20 mouse cellular contexts compared by ENCODE assay signal in the genomic region with DNA sequence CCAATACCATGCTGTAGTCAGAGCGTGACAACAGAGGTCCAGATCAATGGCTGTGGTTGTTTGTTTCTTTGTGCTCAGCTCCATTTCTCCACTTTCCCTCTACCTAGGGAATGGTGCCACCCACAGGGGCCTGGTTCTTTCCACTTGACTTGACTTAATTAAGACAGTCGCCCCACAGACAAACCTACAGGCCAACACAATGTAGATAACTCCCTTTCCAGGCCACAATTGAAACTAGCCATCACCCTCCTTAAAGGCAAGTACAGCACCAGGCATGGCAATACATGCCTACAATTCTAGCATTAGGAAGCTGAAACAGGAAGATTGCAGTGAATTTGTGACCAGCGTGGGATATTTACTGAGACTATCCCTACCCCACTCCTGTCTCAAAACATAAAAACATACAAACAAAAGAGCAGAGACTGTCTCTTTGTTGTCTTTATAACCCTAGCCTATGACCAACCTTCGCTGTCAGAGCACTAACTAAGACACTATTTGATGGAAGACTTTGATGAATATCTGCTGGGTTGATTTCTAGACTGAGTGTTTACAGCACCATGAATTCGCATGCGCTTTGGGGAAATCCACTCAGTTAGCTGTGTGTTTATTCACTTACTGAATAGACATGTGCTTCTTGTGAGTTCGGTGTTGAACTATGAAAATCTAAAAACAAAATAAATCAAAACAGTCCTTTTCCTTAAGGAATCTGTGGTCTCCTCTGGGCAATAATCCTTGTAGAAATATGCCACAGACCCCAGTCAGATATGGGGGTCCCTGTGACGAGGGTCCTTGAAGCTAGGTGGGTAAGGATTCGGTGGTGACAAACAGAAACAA.
DNase-seq lines count a peak whose midpoint lies in the region; ATAC-seq lines count a peak whose summit lies in the region.
"Had no signal": no experiment of that assay in that cellular context is flagged by ENCODE, and none has a peak within 500 bp of the region (broad histone marks: within the 10 kb centered on the region; RNA-seq: fewer than 3 reads in every experiment).

No protein-coding gene starts in this region.

- no peak overlapping the region for H3K4me2 ChIP-seq in midbrain, embryonic 11.5 days

- H3K9ac ChIP-seq in midbrain, embryonic 11.5 days (ENCODE audit: low read length) = no peak overlapping the region

- no peaks in the 10 kb centered on the region for H3K4me1 ChIP-seq in midbrain, embryonic 11.5 days (ENCODE audit: control insufficient read depth, insufficient read depth, low read length)
- peaks cover 6% of the 10 kb centered on the region for H3K4me1 ChIP-seq in midbrain, embryonic 10.5 days

- peak; percentile 56 for DNase-seq in midbrain, embryonic 11.5 days (ENCODE audit: low spot score, missing footprints)
- DNase-seq in midbrain, embryonic 10.5 days (ENCODE audit: low spot score) = no peak
- peak; percentile 93 for DNase-seq in 3T3-L1 (ENCODE audit: low read depth, low spot score)
- no peak for DNase-seq in right cerebral cortex, adult 18-20 months
- DNase-seq: adrenal gland, adult 2 months; adrenal gland, adult 8-10 months; adrenal gland, postnatal 10 days; adrenal gland, postnatal 14 days; adrenal gland, postnatal 25 days; adrenal gland, postnatal 36 days; B cell, adult 2 months; cerebellum, adult 11 months; cerebellum, adult 11-12 months; cerebellum, adult 18-20 months; cerebellum, adult 2 months had no signal

- H3K9me3 ChIP-seq in midbrain, embryonic 11.5 days (ENCODE audit: control insufficient read depth, low read length) = no peaks in the 10 kb centered on the region
- 0 out of 2 replicates have a peak, but pooled peaks cover 4% of the 10 kb centered on the region for H3K9me3 ChIP-seq in midbrain, embryonic 10.5 days (replicated peaks)
- H3K9me3 ChIP-seq: G1E had no signal

- H3K27ac ChIP-seq in midbrain, embryonic 11.5 days (ENCODE audit: low read depth, low read length) = no peak overlapping the region
- H3K27ac ChIP-seq in midbrain, embryonic 10.5 days (replicated peaks) = no peak overlapping the region

- no peak overlapping the region for H3K4me3 ChIP-seq in midbrain, embryonic 11.5 days (ENCODE audit: low read depth, low read length)
- no peak overlapping the region for H3K4me3 ChIP-seq in midbrain, embryonic 10.5 days

- no peaks in the 10 kb centered on the region for H3K27me3 ChIP-seq in midbrain, embryonic 11.5 days (ENCODE audit: control insufficient read depth, insufficient read depth, low read length)
- no peaks in the 10 kb centered on the region for H3K27me3 ChIP-seq in midbrain, embryonic 10.5 days (ENCODE audit: low read depth, poor library complexity, severe bottlenecking)
- H3K27me3 ChIP-seq: CH12.LX, Patski had no signal

- ATAC-seq in midbrain, embryonic 11.5 days (ENCODE audit: low FRiP score) = no peak
- ATAC-seq: activated CD4-positive, CD25-positive, alpha-beta regulatory T cell, adult 4 months; CD4-positive, CD25-positive, alpha-beta regulatory T cell, adult 4 months; Patski had no signal

- H3K36me3 ChIP-seq in midbrain, embryonic 11.5 days (ENCODE audit: control insufficient read depth, insufficient read depth, low read length) = no peaks in the 10 kb centered on the region
- H3K36me3 ChIP-seq in midbrain, embryonic 10.5 days = no peaks in the 10 kb centered on the region
- H3K36me3 ChIP-seq: G1E had no signal

- 91% methylated on average over 9 of the region's 9 CpGs for WGBS in midbrain, embryonic 11.5 days
- 90% methylated on average over 9 of the region's 9 CpGs for whole genome bisulfite sequencing in midbrain, embryonic 10.5 days

Comparison
In these comparisons a context has a peak if more than half of its experiments do, and no peak if none do; other contexts are left out.
1. DNase-seq: peak in midbrain, embryonic 11.5 days (single experiment) and 3T3-L1 (single experiment); none in midbrain, embryonic 10.5 days (single experiment) and right cerebral cortex, adult 18-20 months (single experiment).